Mouse (Mus musculus): Measurements from ENCODE around the gene Rpl18a. TPM values are rescaled to one million over a fixed set of nuclear protein-coding genes. Genes with fewer than 3 reads are reported as not detected.
A peak's percentile ranks its signal among the peaks of the same experiment; 100 is the strongest.

The Rpl18a gene
- total RNA-seq, 2 experiments from 2014 or later: 1,717 to 1,755 TPM

GRCm38 (mm10) chr8:70880546-70880945 lies 16.7 kb downstream of the Rpl18a start:
- DNase-seq: no peak

GRCm38 (mm10) chr8:70880126-70880525 lies 17.1 kb downstream of the Rpl18a start:
- peak; percentile 73 for DNase-seq

DNA sequence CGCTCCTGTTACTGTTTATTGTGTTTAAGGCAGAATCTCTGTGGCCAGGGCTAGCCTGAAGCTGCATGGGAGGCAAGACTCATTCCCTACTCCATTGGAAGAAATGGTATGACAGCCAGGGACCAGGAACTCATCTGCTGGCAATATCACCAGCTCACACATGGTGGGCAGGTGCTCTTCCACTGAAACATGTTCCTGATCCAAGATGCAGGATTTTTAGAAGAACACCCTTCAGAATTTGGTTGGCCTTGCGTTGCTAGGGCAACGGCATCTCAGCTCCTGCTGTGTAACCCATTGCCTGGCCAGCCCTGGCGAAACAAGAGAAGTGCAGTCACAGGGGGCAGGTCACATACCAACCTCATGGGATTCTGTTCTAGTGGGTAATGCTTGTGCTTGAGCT lies 17.7 kb downstream of the Rpl18a start:
- no peak for DNase-seq

DNA sequence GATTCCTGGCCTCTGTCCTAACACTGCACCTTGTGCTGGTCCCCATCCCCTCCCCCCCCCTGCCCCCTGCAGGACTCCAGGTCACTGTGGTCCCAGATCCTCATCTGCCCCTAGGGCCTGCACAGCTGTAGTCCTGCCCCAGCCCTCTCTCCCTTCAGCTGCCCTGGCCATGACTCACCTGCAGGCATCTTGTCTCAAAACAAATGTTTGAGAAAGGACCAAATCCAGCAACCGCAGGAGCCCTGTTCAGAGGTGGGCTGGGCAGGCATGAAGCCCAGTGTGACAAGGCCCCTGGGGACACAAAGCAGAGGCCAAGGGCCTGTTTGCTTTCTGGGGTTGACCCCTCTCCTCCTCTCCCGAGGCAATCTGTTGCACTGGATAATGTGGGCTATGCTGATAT lies 19.0 kb downstream of the Rpl18a start:
- DNase-seq: no peak

DNA sequence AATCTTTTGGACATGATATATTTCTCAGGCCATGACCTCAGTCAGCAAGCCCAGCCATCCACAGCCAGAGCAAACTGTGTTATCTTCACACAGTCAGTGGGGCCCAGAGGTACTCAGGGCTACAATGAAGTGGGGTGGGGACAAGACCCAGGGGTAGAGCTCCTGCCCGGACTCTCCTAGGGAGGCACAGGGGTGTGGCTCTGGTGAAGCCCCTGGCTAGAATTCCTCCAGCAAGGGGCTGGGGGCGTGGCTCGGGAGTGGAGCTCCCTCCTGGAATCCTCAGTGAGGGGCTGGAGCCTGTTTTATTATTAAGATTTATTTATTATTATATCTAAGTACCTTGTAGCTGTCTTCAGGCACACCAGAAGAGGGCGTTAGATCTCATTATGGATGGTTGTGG lies 20.8 kb downstream of the Rpl18a start:
- DNase-seq: no peak

GRCm38 (mm10) chr8:70874441-70874840 lies 22.8 kb downstream of the Rpl18a start:
- DNase-seq: no peak

DNA sequence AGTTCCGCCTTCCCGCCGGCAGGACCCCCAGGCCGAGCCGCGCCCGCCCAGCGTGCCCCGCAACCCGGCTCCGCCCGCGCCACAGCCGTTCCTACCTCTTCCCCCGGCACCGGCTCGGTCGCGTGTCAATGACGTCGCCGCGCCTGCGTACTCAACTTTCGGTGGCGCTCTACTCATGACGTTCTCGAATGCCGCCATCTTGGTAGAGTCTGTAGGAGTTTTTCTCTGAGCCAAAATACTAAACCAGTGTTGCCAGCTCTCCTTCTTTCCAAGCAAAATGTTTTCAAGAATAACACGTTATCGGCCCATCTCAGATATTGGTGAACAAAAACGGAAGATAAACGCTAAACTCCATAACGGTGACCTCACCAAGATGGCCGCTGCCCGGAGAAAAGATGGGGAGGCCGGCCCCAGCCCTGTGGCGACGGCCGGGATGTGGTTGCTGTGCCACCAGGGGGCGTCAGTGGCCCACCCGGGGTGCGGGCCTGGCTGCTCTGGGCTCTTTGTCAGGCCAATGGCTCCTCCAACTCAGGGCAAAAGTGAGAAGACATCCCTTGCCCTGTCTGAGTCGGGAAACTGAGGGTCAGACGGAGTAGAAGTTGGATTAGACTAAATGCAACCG lies 23.7 kb downstream of the Rpl18a start, which contains the start of gene Ccdc124:
Gene Ccdc124, minus strand, starts transcription at position 572 of the 622 bp plus-strand sequence.
- DNase-seq: peak; percentile 98

GRCm38 (mm10) chr8:70872643-70873363 lies 24.4 kb downstream of the Rpl18a start:
- DNase-seq: no peak

DNA sequence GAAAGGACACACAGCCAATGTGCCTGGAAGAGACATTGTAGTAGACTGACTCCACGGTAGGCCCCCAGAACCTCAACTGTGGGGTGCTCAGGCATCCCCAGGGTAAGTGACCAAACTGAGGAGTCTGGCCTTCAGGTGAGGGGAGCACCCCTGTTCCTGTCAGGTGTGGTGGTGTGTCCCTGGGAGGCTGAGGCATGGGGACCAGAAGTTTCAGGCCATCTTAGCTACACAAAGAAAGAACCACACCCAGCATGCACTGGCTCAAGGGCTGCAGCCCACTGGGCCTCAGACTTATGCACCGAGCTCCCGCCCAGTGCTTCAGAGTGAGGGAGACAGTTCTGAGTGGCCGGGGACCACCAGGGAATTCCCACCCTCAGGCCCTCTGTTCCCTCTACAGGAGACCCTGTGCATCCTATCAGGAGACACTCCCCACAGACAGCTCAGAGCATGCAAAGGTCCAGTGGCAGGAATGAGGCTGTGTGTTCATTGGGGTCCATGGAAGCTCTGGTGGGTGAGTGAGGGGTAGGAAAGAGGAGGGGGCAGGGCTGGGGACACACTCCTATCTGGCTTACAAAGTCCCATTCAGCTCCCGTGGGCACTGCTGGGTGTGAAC lies 25.9 kb downstream of the Rpl18a start:
- DNase-seq: no peak

- DNase-seq: peak; percentile 86
Observed at GRCm38 (mm10) chr8:70869601-70870041, 27.6 kb downstream of the Rpl18a start.

DNA sequence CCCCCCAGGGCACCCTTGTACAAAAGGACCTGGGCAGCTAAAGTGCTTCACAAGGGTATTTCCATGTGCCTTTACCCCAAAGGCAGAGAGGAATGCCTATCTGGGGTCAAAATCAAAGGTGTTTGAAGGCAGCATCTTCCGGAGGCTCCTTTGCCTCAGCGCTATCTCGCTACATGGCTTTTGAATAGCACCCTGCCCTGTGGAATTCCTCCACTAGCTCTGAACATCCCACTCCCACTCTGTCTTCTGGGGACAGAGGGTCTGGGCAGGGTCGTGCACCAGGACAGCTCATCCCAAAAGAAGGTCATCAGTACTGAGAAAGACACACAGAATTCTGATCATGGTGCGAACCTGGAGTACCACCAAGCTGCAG lies 28.0 kb downstream of the Rpl18a start:
- no peak for DNase-seq

DNA sequence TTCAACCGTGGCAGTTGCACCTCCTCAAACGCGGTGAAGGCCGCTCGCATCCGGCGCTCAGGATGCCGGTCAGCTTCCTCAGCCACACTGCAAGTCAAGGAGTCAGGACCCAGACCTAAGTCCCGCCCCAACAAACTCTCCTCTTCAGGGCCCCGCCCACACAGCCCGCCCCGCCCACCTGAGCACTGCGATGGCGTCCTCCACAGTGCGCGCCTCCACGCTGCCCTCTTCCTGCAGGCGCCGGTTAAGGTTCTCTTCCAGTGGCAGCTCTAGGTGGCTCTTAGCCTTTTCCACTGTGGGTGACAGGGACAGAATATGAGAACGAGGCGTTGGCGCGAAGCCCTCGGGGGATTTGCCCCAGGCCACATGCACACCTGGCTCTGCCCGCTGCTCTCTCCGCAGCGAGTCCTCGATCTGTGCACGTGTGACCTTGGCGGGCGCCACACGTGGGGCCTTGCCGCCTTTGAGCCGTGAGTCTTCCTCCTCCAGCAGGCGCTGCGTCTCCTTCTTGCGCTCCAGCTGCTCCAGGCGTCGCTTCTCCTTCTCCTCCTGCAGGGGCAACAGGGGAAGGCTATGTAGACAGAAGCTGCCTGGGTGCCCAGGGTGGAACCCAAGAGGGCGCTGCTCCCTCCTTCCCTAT lies 28.5 kb downstream of the Rpl18a start:
- DNase-seq: peak; percentile 71

DNA sequence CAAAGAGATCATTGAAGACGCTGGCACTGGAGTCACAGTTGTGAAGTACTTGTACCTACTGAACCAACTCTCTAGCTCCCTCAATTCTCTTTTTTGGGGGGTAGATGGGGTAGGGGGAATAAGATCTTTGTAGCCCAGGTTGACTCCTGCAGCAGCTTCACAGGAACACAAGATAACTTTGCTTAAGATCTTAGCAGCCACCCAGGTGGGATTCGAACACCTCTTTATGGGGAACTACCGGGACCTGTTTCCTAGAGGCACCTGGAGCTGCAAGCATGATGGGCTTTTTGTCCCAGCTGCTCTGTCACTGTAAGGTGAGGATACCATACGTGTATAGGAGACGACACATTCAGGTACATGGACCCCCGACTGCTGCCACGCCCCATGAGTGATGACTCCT lies 30.6 kb downstream of the Rpl18a start:
- no peak for DNase-seq

DNA sequence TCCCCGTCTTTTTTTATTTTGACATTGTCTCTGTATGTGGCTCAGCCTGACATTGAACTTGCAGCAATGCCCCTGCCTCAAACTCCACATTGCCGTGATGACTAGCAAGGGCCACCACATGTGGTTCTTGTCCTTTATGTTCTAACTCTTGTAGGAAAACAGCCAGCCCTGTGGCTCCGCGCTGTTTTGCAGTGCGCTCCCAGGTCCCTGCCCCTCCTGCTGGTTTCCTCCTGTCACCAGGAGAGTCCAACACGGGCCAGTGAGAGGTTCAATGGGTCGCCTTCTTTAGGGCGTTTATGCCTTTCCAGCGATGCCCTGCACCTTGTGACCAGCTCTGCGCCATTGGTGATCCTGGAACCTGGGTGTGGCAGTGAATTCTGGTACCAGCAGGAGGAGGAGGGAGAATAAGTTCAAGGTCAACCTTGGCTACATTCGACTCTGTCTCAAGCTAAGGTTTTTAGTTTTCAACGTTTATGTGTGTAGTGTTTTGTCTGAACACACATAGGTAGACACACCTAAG lies 31.2 kb downstream of the Rpl18a start:
- no peak for DNase-seq

GRCm38 (mm10) chr8:70865350-70866000 lies 31.7 kb downstream of the Rpl18a start:
- peak; percentile 99 for DNase-seq

- peak; percentile 44 for DNase-seq
Observed at GRCm38 (mm10) chr8:70864712-70865221, 32.4 kb downstream of the Rpl18a start.

- DNase-seq: peak; percentile 39
Observed at GRCm38 (mm10) chr8:70863956-70864711, 33.1 kb downstream of the Rpl18a start.

DNA sequence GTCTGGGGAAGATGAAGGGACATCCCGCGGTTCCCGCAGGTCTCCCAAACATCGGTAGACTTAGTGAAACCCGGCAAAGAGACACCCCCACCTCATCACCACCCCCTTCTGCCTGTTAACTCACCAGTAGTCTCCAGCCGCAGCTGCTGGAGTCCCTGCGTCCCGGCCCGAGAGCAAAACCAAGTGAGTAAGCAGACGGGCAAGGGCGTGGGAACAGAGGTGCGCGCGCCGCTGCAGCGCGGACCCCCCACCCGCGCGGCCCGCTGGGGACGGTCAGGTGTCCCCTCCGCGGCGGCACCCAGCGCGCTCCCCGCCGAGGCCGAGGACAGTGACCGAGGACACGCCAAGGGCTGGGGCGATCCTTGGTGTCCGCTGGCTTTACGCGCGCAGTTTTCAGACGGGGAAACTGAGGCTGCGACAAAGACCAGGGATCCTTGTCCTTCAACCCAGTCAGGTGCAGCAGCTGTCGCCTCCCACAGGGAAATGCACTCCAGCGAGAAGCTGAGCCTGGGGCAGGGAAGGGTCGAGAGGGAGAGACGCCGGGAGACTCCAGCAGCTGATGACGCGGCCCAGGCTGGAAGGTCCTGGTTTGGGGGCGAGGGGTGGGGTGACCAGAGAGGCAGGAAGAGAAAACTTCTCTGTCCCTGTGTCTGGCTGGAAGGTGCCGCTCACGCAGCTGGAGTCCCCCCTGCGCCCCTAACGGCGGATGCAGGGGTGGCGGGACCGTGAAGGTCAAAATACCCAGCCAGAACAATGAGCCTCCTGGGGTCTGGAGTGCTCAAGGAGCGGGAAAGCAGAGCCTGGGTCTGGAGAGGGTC lies 34.2 kb downstream of the Rpl18a start, which contains the start of gene Kcnn1:
Gene Kcnn1, minus strand, starts transcription at position 435 of the 818 bp plus-strand sequence.
- DNase-seq: no peak

DNA sequence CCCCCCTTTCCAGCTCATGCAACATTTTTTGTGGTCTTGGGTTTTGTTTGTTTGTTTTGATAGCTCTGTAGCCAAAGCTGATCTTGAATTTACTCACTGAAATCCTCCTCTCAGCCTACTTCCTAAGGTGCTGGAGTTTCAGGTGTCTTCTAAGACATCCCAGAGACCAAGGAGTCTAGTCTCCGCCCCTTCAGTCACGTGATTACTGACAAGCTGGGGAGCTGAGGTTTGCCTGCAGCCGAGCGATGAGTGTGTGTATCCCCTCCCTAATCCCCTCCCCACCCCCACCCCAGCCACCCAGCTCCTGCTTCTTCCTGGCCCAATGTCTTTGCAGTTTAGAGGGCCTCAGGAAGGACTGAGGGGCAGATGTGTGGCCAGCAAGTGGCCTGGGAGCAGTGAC lies 39.7 kb downstream of the Rpl18a start:
- no peak for DNase-seq

GRCm38 (mm10) chr8:70856541-70857197 lies 40.5 kb downstream of the Rpl18a start:
- peak; percentile 88 for DNase-seq
